33 mouse cellular contexts compared by ENCODE assay signal in the genomic region with DNA sequence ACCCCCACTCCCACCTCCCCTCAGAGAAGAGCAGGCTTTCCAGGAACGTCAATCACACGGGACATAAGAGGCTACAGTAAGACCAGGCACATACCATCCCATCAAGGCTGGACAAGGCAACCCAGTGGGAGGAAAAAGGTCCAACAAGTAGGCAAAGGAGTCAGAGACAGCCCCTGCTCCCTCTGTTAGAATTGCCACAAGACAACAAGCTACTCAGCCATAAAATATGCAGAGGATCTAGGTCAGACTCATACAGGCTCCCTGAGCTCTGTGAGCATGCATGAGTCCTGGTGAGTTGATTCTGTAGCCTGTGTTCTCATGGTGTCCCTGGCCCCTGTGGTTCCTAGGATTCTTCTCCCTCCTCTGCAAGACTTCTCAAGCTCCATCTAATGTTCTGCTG. TPM values are rescaled to one million over a fixed set of nuclear protein-coding genes. Genes with fewer than 3 reads are reported as not detected.
"Had no signal": no experiment of that assay in that cellular context is flagged by ENCODE, and none has a peak within 500 bp of the region (broad histone marks: within the 10 kb centered on the region; RNA-seq: fewer than 3 reads in every experiment).

No protein-coding gene starts in this region.

- H3K27me3 ChIP-seq: heart, embryonic 12.5 days; heart, embryonic 13.5 days; heart, embryonic 15.5 days; hindbrain, embryonic 12.5 days; hindbrain, embryonic 13.5 days; hindbrain, embryonic 15.5 days; intestine, embryonic 15.5 days; kidney, embryonic 15.5 days had no signal

- H3K4me1 ChIP-seq: heart, embryonic 10.5 days; heart, embryonic 12.5 days; heart, embryonic 13.5 days; heart, embryonic 15.5 days; hindbrain, embryonic 10.5 days; hindbrain, embryonic 12.5 days; hindbrain, embryonic 13.5 days; hindbrain, embryonic 15.5 days; intestine, embryonic 15.5 days; kidney, embryonic 15.5 days had no signal

- ATAC-seq: hindbrain, embryonic 16.5 days; hindbrain, postnatal 0 days; inflammation-experienced regulatory T-cells, adult 6 months; intestine, embryonic 15.5 days; intestine, embryonic 16.5 days; intestine, postnatal 0 days had no signal

- H3K4me2 ChIP-seq: heart, embryonic 11.5 days; heart, embryonic 12.5 days; heart, embryonic 13.5 days; heart, embryonic 15.5 days; hindbrain, embryonic 12.5 days; hindbrain, embryonic 13.5 days; hindbrain, embryonic 15.5 days; intestine, embryonic 15.5 days; kidney, embryonic 15.5 days had no signal

- H3K36me3 ChIP-seq: heart, embryonic 10.5 days; heart, embryonic 12.5 days; heart, embryonic 13.5 days; heart, embryonic 15.5 days; hindbrain, embryonic 10.5 days; hindbrain, embryonic 12.5 days; hindbrain, embryonic 13.5 days; hindbrain, embryonic 15.5 days; intestine, embryonic 15.5 days; kidney, embryonic 15.5 days had no signal

- H3K9me3 ChIP-seq: heart, embryonic 10.5 days; heart, embryonic 12.5 days; heart, embryonic 13.5 days; heart, embryonic 15.5 days; hindbrain, embryonic 10.5 days; hindbrain, embryonic 12.5 days; hindbrain, embryonic 13.5 days; hindbrain, embryonic 15.5 days; intestine, embryonic 15.5 days; kidney, embryonic 15.5 days had no signal

- H3K4me3 ChIP-seq: heart, embryonic 10.5 days; heart, embryonic 12.5 days; heart, embryonic 13.5 days; heart, embryonic 15.5 days; hindbrain, embryonic 10.5 days; hindbrain, embryonic 12.5 days; hindbrain, embryonic 13.5 days; hindbrain, embryonic 15.5 days; intestine, embryonic 15.5 days; kidney, embryonic 15.5 days; layer of hippocampus, adult 2 months had no signal

- H3K27ac ChIP-seq: heart, embryonic 10.5 days; heart, embryonic 13.5 days; heart, embryonic 15.5 days; hindbrain, embryonic 10.5 days; hindbrain, embryonic 12.5 days; hindbrain, embryonic 13.5 days; hindbrain, embryonic 15.5 days; hindbrain, postnatal 0 days; intestine, embryonic 15.5 days; kidney, embryonic 15.5 days; kidney, postnatal 0 days; layer of hippocampus, adult 2 months had no signal

- DNase-seq: heart, postnatal 10 days; heart, postnatal 14 days; heart, postnatal 36 days; heart, postnatal 4 days; kidney, adult 11 months; kidney, adult 18-20 months; kidney, adult 2 months; kidney, adult 8-10 months; kidney, adult 9 months; kidney, postnatal 10 days; kidney, postnatal 14 days; kidney, postnatal 25 days; kidney, postnatal 36 days; layer of hippocampus, adult 9-11 months; layer of hippocampus, postnatal 36 days had no signal

- H3K9ac ChIP-seq: heart, embryonic 12.5 days; heart, embryonic 13.5 days; heart, embryonic 15.5 days; hindbrain, embryonic 12.5 days; hindbrain, embryonic 13.5 days; hindbrain, embryonic 15.5 days; intestine, embryonic 15.5 days; kidney, embryonic 15.5 days had no signal

RNA-seq across cellular contexts. Expression of a gene that starts 48.3 kb away (rescaled TPM):
- polyA plus RNA-seq: inflammation-experienced regulatory T-cells, adult 6 months had no signal
